Mouse (Mus musculus) spleen, postnatal 14 days (tissue): ENCODE measurements around the gene Zbtb2.
A peak's percentile ranks its signal among the peaks of the same experiment; 100 is the strongest.
"Not testable (repeated sequence)": the region's sequence is repeated elsewhere in the genome, so short reads cannot be mapped to it uniquely, and the experiment has no call there.

Experiments used
- DNase-seq, 2 experiments: peaks; one replicate each; pipeline ENCODE4 v3.0.0; 2021 to 2022; ENCODE audit warnings: low spot score in 2 of 2

Gene Zbtb2

DNA sequence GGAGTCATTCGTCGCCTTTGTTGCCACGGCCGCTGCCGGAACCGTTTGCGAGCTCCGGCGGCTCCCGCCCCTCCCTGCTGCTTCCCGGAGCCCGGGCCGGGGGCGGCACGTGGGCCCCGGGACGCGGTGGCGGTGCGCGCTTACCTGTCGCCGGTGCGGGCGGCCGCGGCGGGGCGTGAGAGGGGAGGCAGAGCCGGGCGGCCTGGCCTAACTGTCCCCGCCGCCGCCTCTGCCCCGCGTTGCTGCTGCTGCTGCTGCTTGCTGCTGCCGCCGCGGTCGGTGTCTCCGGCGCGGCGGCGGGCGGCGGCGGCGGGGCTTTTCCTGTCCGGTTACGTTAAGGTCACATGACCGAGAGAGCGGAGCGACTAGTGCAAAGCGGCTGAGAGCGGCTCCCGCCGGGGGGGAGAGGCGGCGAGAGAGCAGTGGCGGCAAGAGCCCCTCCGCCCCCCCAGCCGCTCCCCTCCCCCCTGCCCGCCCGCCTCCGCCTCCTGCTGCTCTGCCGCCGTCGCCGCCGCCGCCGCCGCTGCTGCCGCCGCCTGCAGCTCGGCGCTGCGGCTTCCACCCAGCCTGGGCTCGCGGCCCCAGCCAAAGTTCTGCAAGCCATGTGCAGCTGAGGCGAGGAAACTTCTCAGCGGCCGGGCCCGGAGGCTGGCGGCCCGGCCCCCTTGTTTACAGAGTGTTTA is at the start of gene Zbtb2:
Zbtb2 (minus strand) TSS at position 408 of the 683 bp plus-strand sequence.
- DNase-seq = peak; percentile 39 to 56

DNA sequence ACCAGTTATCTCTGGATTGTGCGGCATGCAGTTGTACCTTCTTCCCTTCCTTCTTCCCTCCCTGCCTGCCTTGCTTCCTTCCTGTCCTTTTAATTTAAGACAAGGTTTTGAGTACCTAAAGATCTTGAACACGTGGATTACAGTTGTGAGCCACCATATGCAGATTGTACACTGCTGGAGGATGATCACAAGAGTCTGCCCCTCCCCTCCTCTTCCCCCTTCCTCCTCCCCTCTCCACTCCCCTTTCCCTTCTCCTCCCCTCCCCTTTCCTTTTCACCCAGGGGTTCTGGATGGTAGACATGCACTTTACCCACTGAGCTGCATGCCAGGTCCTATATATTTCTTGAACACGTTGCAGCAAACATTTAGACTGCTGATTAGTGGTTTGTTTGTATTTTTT is 47.5 kb upstream of the Zbtb2 start:
- DNase-seq = no peak

DNA sequence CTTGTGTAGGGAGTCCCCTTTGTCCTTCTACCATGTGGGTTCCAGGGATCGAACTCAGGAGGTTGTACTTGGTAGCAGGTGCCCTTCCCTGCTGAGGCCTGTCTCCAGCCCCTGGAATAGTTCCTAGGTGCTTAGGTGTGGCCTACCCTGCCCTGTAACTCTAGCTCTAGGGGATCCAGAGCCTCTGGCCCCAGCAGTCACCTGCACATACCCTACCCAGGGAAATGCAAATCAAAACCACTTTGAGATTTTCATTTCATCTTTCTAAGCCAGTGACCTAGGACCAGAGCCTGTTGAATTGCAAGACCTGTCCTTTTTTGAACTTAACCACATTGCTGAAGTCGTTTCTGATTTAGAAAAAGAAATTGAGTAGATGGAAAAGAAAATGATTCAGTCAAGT is 46.0 kb upstream of the Zbtb2 start:
- not testable (repeated sequence) for DNase-seq

DNA sequence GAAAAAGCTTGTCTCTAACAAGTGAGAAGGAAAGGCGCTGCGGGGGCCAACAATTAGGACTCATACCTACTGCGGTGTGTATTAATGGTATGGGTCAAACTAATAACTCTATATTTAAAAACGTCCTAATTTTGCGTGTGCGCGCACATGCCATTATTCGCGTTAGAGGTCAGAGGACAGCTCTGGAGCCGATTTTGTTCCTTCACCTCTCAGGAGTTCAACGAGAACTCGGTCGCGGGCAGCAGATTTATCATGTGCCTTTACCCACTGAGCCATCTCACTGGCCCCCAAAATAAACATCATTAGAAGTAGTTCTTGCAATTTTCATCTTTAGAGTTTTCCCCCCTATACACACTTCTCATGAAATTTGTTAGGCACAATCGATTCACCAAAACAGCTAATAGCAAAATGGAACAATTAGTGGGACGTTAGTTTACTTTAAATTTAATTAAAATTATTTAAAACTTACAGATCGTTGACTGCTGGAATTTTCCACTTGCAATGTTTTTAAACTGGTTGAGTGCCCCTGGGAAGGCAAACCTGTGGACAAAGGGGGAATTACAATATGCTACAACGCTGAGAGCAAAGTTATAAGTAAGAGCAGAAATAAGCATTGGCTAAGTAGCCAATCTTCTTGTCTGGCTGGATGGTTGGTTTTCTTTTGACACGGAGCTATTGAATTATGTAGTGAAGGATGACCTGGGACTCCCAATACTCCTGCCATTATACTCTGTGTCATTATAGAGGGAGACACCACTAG is 45.3 kb upstream of the Zbtb2 start:
- DNase-seq = no peak

DNA sequence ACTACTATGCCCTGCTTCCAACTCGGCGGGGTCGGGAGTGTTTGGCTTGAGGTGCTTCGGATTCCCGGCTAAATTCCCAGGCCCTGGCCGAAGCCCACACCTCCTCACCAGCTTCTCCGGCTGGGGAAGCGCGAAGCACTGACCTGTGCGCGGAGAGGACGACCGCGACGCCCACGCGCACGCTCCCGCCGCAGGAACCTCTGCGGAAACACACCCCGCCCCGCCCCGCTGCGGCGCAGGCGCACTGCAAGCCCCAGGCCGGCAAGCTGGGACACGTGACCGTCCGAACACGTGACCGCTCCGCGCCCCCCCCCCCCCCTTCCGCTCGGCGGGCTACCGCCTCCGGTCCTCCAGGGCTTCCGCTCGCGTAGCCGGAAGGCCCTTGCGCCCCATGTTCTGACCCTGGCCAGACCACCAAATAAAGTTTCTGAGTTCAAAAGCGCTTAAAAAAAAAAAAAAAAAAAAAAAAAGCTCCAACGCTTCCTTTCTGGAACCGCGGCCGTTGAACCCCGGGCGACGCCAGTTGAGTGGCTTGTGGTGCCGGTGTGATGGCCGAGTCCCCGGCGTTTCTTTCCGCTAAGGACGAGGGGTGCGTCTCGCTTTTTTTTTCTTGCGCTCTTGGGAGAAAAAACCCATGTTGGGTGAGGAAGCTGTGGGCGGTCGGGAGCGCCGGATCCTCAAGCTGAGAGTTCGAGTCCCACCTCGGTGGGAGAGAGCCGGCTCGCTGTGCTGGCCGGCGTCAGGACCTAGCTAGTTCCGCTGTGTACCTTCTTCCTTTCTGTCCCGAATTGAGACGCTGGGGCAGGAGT is 44.4 kb upstream of the Zbtb2 start, which contains the start of the genes Rmnd1 and Armt1:
Rmnd1 (minus strand) TSS at position 266 of the 809 bp plus-strand sequence.
Armt1 (plus strand) TSS at position 345 of the 809 bp plus-strand sequence.
- DNase-seq = peak; percentile 89 to 93

DNA sequence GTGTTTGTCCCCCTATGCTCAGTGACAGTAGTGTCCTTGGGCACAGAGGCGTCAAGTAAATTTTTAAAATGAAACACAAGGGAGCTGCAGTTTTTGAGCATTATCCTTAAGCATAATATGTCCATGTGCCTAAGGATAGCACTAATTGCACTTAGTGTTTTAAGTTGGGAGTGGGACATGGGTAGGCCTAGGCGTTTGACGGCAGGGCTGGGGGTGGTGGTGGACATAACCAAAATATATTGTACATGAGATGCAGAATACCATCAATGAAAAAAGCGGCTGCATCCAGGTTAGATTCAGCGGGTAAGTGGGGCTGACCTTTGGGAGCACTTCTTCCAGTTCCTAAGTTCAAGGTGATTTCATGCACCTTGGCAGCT is 43.8 kb upstream of the Zbtb2 start:
- DNase-seq = no peak

DNA sequence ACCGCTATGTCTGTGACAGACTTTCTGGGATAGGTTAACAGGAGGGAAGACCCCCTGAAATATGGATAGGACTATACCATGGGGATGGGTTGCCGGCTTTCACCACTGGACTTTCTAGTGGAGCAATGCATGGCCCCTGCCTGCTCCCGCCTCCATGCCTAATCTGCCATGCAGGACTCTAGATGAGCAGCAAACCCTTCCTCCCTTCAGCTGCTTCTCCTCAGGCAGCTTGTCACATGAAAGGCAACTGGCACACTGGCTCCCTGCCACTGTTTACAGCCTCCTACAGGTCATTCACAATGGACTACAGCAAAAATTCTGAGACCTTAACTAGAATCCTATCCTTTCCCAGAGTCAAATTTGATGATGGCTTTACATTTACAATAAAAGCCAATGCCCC is 42.9 kb upstream of the Zbtb2 start:
- no peak for DNase-seq

DNA sequence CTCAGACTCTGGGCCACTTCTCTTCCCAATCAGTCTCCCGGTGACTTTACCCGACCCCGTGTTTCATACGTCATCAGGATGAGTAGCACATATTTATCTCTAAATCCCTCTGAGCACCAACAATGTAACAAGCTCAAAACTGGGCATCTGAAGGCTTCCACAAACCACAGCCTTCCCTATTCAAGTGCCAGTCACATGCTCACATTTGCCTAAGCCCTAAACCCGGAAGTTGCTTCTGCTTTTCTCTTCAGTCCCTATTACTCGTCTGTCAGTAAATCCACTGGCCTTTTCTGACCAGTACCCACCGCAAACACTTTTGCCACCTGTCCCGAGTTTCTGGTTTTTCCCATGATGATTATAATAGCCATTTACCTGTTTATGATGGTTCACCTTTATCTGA is 42.5 kb upstream of the Zbtb2 start:
- no peak for DNase-seq

DNA sequence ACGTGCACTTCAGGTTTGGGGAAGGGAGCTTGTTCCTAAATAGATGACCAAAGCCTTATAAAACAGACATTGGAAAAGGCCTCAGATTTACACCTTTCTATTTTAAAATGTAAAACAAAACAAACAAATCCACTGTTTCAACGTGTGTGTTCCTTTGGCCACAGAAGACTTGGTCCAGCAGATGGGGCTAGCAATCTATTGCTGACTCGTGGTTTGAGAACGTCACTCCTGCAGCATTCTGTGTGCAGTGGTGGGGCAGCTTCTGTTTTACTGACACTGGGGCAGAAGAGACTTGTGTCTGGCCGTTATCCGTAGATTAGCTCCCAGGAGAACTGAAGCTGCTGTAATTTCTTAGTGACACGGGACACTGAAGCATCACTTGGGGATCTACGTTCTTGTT is 37.3 kb upstream of the Zbtb2 start:
- no peak for DNase-seq

DNA sequence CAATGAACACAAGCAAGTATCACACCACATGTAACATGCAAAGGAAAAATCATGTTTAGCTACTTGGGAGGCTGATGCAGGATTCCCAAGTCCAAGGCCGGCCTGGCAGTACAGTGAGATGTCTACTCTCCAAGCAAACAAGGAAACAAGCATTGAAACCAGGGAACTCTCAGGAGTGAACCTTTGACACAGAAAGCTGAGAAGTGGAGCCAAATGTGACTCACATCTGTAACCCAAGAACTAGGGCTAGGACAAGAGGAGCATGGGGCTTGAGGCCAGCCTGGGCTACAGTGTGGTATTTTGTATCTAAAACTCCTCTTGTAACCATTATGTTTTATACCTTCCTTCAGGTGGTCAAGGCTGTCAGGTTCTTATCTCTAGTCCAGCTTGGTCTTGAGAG is 19.3 kb upstream of the Zbtb2 start:
- DNase-seq = no peak

DNA sequence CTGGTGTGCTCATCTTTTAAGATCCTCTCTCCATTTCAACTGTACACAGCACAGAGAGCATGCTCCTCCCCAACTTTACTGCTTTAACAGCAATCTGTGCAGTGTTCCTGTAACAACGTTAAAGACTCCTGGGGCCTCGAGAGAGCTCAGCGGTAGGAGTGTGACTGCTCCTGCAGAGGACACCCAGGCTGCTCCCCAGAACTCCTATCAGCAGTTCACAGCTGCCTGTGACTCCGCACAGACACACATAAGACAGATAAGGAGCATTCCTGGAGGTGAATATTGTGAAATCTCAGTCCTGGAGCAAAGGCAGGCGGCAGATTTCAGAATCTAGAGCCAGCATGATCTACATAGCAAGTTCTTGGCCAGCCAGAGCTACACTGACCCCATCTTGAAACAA is 17.6 kb upstream of the Zbtb2 start:
- no peak for DNase-seq

DNA sequence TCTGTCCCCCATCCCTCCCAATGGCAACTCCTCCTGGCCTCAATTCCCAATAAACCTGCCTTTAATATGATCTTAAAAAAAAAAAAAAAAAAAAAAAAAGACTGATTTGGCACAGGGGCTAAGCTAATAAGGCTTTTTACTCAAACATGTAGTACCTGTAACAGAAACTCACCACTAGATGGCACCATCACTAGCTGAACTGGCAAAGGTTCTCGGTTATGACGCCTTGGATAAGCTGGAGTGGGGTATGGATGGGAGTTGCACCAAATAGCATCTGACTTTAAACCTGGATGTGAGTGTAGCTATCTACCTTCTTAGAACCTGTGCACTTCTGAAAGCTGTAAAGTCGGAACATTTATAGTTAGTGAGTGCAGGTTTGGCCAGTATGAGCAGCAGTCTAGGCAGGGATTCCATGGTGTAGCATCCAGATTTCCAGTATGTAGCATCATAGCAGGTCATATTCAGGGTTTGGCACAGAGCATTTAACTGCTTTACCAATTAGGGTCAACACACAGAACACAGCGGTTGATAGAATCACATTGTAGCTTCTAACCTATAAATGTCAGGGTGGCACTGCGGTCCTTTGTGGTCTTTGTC is 17.1 kb upstream of the Zbtb2 start:
- peak in 1 of 2 experiments; percentile 20 for DNase-seq

DNA sequence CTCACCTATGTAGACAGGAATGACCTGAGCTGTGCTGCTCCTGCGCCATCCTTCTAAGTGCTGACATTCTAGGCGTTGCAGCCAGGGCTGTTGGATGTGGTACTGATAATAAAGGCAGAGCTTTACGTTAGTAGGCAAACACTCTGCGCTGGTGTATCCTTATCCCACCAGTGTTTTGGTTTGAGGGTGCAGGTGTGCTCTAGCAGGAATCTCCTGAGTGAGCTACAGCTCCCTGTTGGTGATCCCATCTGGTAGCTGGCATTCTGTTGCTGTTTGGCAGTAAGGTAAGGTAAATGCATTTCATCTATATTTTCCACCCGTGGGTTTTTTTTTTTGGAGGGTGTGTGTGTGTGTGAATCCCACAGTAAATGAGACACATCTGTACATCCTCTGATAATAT is 10.2 kb upstream of the Zbtb2 start:
- DNase-seq = no peak

DNA sequence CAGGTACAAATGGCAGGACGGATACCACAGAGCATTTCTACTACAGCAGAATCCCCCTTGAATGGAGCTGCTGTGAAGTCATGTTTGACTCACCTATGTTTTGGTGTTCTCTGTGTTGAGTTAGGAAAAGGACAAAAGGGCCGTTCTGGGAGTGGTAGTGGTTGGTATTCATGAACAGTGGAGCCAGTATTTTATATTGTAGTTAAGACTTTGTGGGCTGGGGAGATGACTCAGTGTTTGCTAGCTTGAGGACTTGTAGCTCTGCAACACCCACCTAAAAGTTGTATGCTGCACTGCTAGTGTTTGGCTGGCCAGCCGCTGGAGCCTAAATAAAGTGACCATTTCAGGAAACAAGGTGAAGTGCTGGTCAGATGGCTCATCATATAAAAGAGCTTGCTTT is 7.4 kb upstream of the Zbtb2 start:
- DNase-seq = no peak

DNA sequence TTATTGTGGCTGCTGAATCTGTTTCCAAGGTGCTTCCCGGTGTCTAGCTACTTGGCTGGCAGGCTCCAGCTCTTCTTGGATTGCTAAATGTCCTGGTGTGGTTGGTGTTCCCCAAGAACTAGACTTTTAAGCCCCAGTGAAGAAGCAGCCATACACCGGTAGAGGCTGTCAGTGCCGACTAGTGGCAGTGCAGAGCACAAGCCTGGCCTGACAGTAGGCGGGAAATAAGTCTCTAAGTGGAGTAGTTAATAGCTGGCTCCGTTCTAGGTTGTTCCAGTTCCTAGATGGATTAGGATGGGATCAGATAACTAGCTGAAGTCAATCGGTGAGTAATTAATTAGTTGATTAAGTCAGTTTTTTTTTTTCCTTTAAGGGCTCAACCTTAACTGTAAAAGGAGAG is 3.9 kb upstream of the Zbtb2 start:
- no peak for DNase-seq

DNA sequence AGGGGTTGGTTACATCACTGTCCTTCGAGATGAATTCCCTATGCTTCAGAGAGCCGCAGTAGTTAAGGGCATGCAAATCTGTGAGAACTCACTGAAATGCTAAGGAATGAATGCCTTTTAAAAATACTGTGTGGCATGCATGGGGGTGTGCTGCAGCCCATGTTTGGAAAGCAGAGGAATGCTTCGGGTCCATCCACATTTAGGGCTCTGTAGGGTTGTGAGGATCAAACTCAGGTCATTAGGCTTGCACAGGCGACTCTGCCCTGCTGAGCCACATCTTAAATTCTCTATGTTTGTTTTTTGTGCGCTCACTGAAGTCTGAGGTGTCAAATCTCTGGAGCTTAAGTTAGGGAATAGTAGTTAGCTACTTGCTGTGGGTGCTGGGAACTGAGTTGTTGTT is 3.2 kb upstream of the Zbtb2 start:
- DNase-seq = no peak

DNA sequence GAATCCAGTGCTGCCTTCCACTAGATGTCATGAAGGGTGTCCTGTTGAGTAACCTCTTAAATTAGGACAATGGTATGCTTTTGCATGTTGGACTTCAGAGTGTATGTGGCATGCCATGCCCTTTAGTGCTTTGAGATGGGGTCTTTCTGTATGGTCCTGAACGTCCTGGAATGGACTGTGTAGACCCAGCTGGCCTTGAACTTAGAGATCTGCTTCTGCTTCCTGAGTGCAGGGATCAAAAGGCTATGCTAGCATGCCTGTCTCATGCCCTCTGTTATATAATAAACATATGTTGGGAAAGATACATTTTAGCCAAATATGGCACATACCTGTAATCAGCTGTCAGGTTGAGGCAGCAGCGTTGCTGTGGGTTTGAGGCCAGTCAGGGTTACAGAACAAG is 2.6 kb upstream of the Zbtb2 start:
- no peak for DNase-seq

DNA sequence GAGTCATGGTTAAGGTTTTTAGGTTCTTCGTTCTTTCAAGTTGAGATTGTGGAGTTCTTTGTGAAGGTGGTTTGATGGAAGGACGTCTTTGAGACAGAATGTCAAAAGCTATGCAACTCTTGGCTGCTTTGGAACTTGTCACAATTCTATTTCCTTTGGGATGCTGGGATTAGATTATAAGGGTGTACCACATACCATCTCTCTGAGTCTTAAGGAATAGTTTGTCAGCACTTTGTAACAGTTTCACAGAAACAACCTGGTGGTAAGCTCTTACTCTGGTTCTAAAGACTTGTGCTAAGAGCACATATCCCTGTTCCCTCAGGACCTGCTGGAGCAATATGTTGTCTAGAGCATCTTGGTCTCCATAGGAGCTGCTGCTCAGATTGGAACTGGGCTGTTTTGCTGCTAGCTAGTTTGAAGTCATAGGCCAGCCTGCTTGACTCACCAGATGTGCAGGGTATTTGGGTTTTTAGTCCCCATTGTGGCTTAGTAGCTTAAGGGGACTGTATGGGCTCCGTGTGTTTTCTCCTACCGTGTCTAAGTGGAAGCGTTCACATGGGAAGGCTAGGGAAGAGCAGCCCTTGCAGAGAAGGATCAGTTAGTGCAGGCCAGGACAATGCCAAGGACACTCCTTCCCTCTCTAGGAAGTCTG is 1.7 kb upstream of the Zbtb2 start:
- no peak for DNase-seq

DNA sequence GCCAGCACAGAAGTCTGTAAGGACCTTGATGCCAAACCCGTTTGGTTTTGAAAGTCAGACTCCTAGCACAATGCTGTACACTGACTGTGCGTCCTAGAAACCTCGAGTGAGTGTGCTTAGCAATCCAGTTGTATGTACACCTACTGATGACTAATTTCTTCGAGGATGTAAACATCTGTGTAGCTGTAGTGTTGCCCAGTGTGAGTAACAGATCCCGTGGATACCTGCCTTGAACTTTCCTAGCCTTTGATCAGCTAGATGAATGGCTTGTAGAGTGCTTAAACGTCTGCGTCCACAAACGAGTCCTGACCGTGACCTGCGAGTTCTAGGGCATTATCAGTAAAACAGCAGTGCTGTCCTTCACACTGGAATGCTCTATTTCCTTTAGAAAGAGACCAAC is 1.1 kb upstream of the Zbtb2 start:
- DNase-seq = no peak

DNA sequence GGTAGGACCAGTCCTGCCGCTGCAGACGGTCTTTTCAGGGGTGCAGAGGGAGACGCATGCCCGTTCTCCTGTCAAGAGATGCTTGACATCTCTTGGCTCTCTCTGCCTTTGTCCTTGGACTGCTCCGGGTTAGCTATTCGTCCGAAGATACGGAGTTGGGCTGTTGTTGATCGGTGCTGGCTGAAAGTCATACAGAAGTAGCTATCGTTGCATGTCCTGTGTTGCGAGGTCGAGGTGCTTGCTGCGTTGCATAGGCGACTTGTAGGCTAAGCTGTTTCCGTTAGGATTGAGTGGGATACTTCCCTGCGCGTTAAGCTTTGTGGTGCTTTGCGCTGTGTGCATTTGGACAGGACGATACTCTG is 457 bp upstream of the Zbtb2 start:
- DNase-seq = no peak
